Comparison of ENCODE assay signal across 9 mouse cellular contexts in genomic region chr16:32457589-32458386, GRCm38 (mm10). TPM values are rescaled to one million over a fixed set of nuclear protein-coding genes. Genes with fewer than 3 reads are reported as not detected.
DNase-seq lines count a peak whose midpoint lies in the region; ATAC-seq and TF ChIP-seq lines count a peak whose summit lies in the region.
"Had no signal": no experiment of that assay in that cellular context is flagged by ENCODE, and none has a peak within 500 bp of the region (broad histone marks: within the 10 kb centered on the region; RNA-seq: fewer than 3 reads in every experiment).

No protein-coding gene starts in this region.

- H3K4me3 ChIP-seq in hindbrain, embryonic 11.5 days (ENCODE audit: low read depth, low read length) = no peak overlapping the region
- no peak overlapping the region for H3K4me3 ChIP-seq in hindbrain, embryonic 12.5 days
- no peak overlapping the region for H3K4me3 ChIP-seq in ES-E14 (ENCODE audit: insufficient read depth in 1 of 2, low read depth in 1 of 2, low read length in 2 of 2, poor library complexity in 1 of 2, severe bottlenecking in 1 of 2)
- H3K4me3 ChIP-seq in lung, postnatal 0 days (ENCODE audit: low read depth, low read length) = no peak overlapping the region
- H3K4me3 ChIP-seq: embryonic facial prominence, embryonic 12.5 days had no signal

- no peak overlapping the region for H3K27ac ChIP-seq in hindbrain, embryonic 11.5 days (ENCODE audit: low read depth, low read length)
- H3K27ac ChIP-seq in hindbrain, embryonic 12.5 days = no peak overlapping the region
- H3K27ac ChIP-seq in ES-E14 (ENCODE audit: insufficient read depth, low read depth, low read length, poor library complexity, severe bottlenecking) = no peak overlapping the region
- no peak overlapping the region for H3K27ac ChIP-seq in lung, postnatal 0 days (ENCODE audit: low read length)
- H3K27ac ChIP-seq: embryonic facial prominence, embryonic 12.5 days had no signal

- no peak for TF ChIP-seq EP300 in lung, postnatal 0 days (IDR thresholded peaks at IDR 0.05)

- no peaks in the 10 kb centered on the region for H3K4me1 ChIP-seq in hindbrain, embryonic 11.5 days (replicated peaks; ENCODE audit: control insufficient read depth, insufficient read depth, low read length)
- no peaks in the 10 kb centered on the region for H3K4me1 ChIP-seq in hindbrain, embryonic 12.5 days
- peaks cover 0 to under 1% of the 10 kb centered on the region in 2 experiments; a peak in 1 of 4 replicates for H3K4me1 ChIP-seq in ES-E14 (ENCODE audit: control insufficient read depth in 2 of 2, insufficient read depth in 2 of 2, low read length in 2 of 2, poor library complexity in 1 of 2)
- no peaks in the 10 kb centered on the region for H3K4me1 ChIP-seq in lung, postnatal 0 days (ENCODE audit: insufficient read depth, low read depth, low read length)

- H3K4me2 ChIP-seq in hindbrain, embryonic 11.5 days (replicated peaks; ENCODE audit: low read depth, low read length) = no peak overlapping the region
- H3K4me2 ChIP-seq in hindbrain, embryonic 12.5 days (replicated peaks) = no peak overlapping the region
- no peak overlapping the region for H3K4me2 ChIP-seq in lung, postnatal 0 days (replicated peaks; ENCODE audit: low read depth, low read length)
- H3K4me2 ChIP-seq: embryonic facial prominence, embryonic 12.5 days had no signal

- in situ Hi-C loops in ES-E14 (cut with MboI; ENCODE audit: low sequenced_read_pairs in 2 of 2, unreplicated experiment in 2 of 2) = no loop called here

- no peaks in the 10 kb centered on the region for H3K9me3 ChIP-seq in hindbrain, embryonic 11.5 days (ENCODE audit: control insufficient read depth, low read length)
- H3K9me3 ChIP-seq in hindbrain, embryonic 12.5 days (replicated peaks) = no peaks in the 10 kb centered on the region
- H3K9me3 ChIP-seq in ES-E14 (ENCODE audit: control insufficient read depth, insufficient read depth, low read depth, low read length) = no peaks in the 10 kb centered on the region
- no peaks in the 10 kb centered on the region for H3K9me3 ChIP-seq in lung, postnatal 0 days (ENCODE audit: low read length)
- H3K9me3 ChIP-seq: embryonic facial prominence, embryonic 12.5 days had no signal

- TF ChIP-seq CTCF in lung, postnatal 0 days (IDR thresholded peaks at IDR 0.05) = peak; percentile 79

- no peak overlapping the region for H3K9ac ChIP-seq in hindbrain, embryonic 11.5 days (ENCODE audit: low read depth, low read length)
- no peak overlapping the region for H3K9ac ChIP-seq in hindbrain, embryonic 12.5 days
- no peak overlapping the region for H3K9ac ChIP-seq in ES-E14 (ENCODE audit: insufficient read depth, low read depth, low read length, poor library complexity, severe bottlenecking)
- H3K9ac ChIP-seq in lung, postnatal 0 days (replicated peaks; ENCODE audit: low read depth) = no peak overlapping the region
- H3K9ac ChIP-seq: embryonic facial prominence, embryonic 12.5 days had no signal

- H3K36me3 ChIP-seq in hindbrain, embryonic 11.5 days (ENCODE audit: control insufficient read depth, insufficient read depth, low read length) = no peaks in the 10 kb centered on the region
- peaks cover 22% of the 10 kb centered on the region for H3K36me3 ChIP-seq in hindbrain, embryonic 12.5 days
- peaks cover under 1% of the 10 kb centered on the region; the same call in 1 of the 2 replicates for H3K36me3 ChIP-seq in ES-E14 (ENCODE audit: control insufficient read depth, insufficient read depth, low read length, poor library complexity, severe bottlenecking)
- peaks cover 21% of the 10 kb centered on the region for H3K36me3 ChIP-seq in lung, postnatal 0 days (ENCODE audit: insufficient read depth, low read length)

- no peaks in the 10 kb centered on the region for H3K27me3 ChIP-seq in hindbrain, embryonic 11.5 days (ENCODE audit: control insufficient read depth, insufficient read depth, low read length)
- no peaks in the 10 kb centered on the region for H3K27me3 ChIP-seq in hindbrain, embryonic 12.5 days
- no peaks in the 10 kb centered on the region for H3K27me3 ChIP-seq in lung, postnatal 0 days (replicated peaks; ENCODE audit: insufficient read depth, low read length)
- H3K27me3 ChIP-seq: embryonic facial prominence, embryonic 12.5 days had no signal

- peak; percentile 48 for DNase-seq in hindbrain, embryonic 11.5 days (ENCODE audit: low spot score)
- DNase-seq in ES-E14 (ENCODE audit: low read depth, low spot score) = peak; percentile 46
- peak; percentile 53 for DNase-seq in cerebellum, adult 11-12 months
- peak; percentile 71 for DNase-seq in gastrocnemius, postnatal 25 days
- DNase-seq in kidney, postnatal 25 days = peak; percentile 82 to 83
- peak; percentile 81 for DNase-seq in lung, postnatal 0 days (ENCODE audit: low spot score)
- peak; percentile 57 to 67 for DNase-seq in spleen, postnatal 36 days (ENCODE audit: low spot score in 2 of 2)

- 66% methylated on average over 10 of the region's 10 CpGs for WGBS in hindbrain, embryonic 11.5 days
- 66% methylated on average over 10 of the region's 10 CpGs for WGBS in hindbrain, embryonic 12.5 days
- 56% methylated on average over 10 of the region's 10 CpGs for WGBS in lung, postnatal 0 days

- no peak for ATAC-seq in hindbrain, embryonic 11.5 days (ENCODE audit: low FRiP score)
- no peak for ATAC-seq in hindbrain, embryonic 12.5 days (ENCODE audit: low FRiP score)
- ATAC-seq in lung, postnatal 0 days = peak; percentile 57; the same call in 1 of the 2 replicates

TF ChIP-seq in ES-E14, 5 proteins besides CTCF, POLR2A, EP300 and RAD21:
- TF ChIP-seq HCFC1 (IDR thresholded peaks at IDR 0.05; ENCODE audit: borderline replicate concordance, insufficient read depth, low read length) (no peak), MAFK (IDR thresholded peaks at IDR 0.05; ENCODE audit: insufficient read depth, low read depth, low read length) (peak; percentile 69), CHD2 (IDR thresholded peaks at IDR 0.05; ENCODE audit: low read depth, low read length) (no peak), ZNF384 (IDR thresholded peaks at IDR 0.05; ENCODE audit: low read depth, low read length) (no peak), ZC3H11A (IDR thresholded peaks at IDR 0.05; ENCODE audit: borderline replicate concordance, low read depth, low read length) (peak; percentile 57; the same call in 1 of the 2 replicates)

RNA-seq across cellular contexts. Expression of gene Pcyt1a, which starts 27.1 kb away (rescaled TPM):
- 41.8 and 41.9 TPM in 2 replicates for polyA plus RNA-seq in hindbrain, embryonic 11.5 days (2014; fragmentation: Nextera tagmentation; extraction: Ambion mirVana)
- 47.5 and 48.6 TPM in 2 replicates for polyA plus RNA-seq in hindbrain, embryonic 12.5 days (2016; fragmentation: Nextera tagmentation; extraction: Ambion mirVana)
- 17.8 and 18.2 TPM in 2 replicates for total RNA-seq in ES-E14 (2012; rRNA removed)
- 100 to 1,000 TPM in 1 of 2 experiments, 10 to 100 TPM in 1; 95.5 to 104 TPM for total RNA-seq in gastrocnemius, postnatal 25 days (2021)
- polyA plus RNA-seq in lung, postnatal 0 days (2015; fragmentation: Nextera tagmentation; extraction: Ambion mirVana) = 44.9 and 48.0 TPM in 2 replicates

RNA-seq across cellular contexts. Expression of gene Slc51a, which starts 29.9 kb away (rescaled TPM):
- 0.25 and 0.29 TPM in 2 replicates for polyA plus RNA-seq in hindbrain, embryonic 11.5 days (2014; fragmentation: Nextera tagmentation; extraction: Ambion mirVana)
- polyA plus RNA-seq in hindbrain, embryonic 12.5 days (2016; fragmentation: Nextera tagmentation; extraction: Ambion mirVana) = 0.09 and 0.14 TPM in 2 replicates
- total RNA-seq in ES-E14 (2012; rRNA removed) = 0.79 and 1.1 TPM in 2 replicates
- not detected for total RNA-seq in gastrocnemius, postnatal 25 days (2021)
- polyA plus RNA-seq in lung, postnatal 0 days (2015; fragmentation: Nextera tagmentation; extraction: Ambion mirVana) = 0.30 and 0.41 TPM in 2 replicates

RNA-seq across cellular contexts. Expression of gene Zdhhc19, which starts 38.3 kb away (rescaled TPM):
- polyA plus RNA-seq in hindbrain, embryonic 11.5 days (2014; fragmentation: Nextera tagmentation; extraction: Ambion mirVana) = not detected in 2 replicates
- not detected in 2 replicates for polyA plus RNA-seq in hindbrain, embryonic 12.5 days (2016; fragmentation: Nextera tagmentation; extraction: Ambion mirVana)
- total RNA-seq in ES-E14 (2012; rRNA removed) = not detected in 2 replicates
- not detected for total RNA-seq in gastrocnemius, postnatal 25 days (2021)
- polyA plus RNA-seq in lung, postnatal 0 days (2015; fragmentation: Nextera tagmentation; extraction: Ambion mirVana) = not detected in 2 replicates
- polyA plus RNA-seq: embryonic facial prominence, embryonic 12.5 days had no signal

RNA-seq across cellular contexts. Expression of gene Tctex1d2, which starts 38.3 kb away (rescaled TPM):
- 30.9 and 31.1 TPM in 2 replicates for polyA plus RNA-seq in hindbrain, embryonic 11.5 days (2014; fragmentation: Nextera tagmentation; extraction: Ambion mirVana)
- polyA plus RNA-seq in hindbrain, embryonic 12.5 days (2016; fragmentation: Nextera tagmentation; extraction: Ambion mirVana) = 27.6 and 29.8 TPM in 2 replicates
- total RNA-seq in ES-E14 (2012; rRNA removed) = 9.1 and 9.5 TPM in 2 replicates
- 1 to 10 TPM; 4.1 to 4.3 TPM for total RNA-seq in gastrocnemius, postnatal 25 days (2021)
- polyA plus RNA-seq in lung, postnatal 0 days (2015; fragmentation: Nextera tagmentation; extraction: Ambion mirVana) = 24.0 and 24.6 TPM in 2 replicates

RNA-seq across cellular contexts. Expression of gene Tm4sf19, which starts 57.5 kb away (rescaled TPM):
- polyA plus RNA-seq in hindbrain, embryonic 11.5 days (2014; fragmentation: Nextera tagmentation; extraction: Ambion mirVana) = not detected in 2 replicates
- polyA plus RNA-seq in hindbrain, embryonic 12.5 days (2016; fragmentation: Nextera tagmentation; extraction: Ambion mirVana) = not detected in 2 replicates
- 0.48 TPM in 1 of 2 replicates, not detected in the other for total RNA-seq in ES-E14 (2012; rRNA removed)
- total RNA-seq in gastrocnemius, postnatal 25 days (2021) = not detected
- polyA plus RNA-seq in lung, postnatal 0 days (2015; fragmentation: Nextera tagmentation; extraction: Ambion mirVana) = not detected in 2 replicates
- polyA plus RNA-seq: embryonic facial prominence, embryonic 12.5 days had no signal
